Mouse (Mus musculus): ENCODE measurements around the gene Atg9a. TPM values are rescaled to one million over a fixed set of nuclear protein-coding genes. Genes with fewer than 3 reads are reported as not detected.

Atg9a gene
- total and polyA plus RNA-seq, 3 experiments, result 16.3 to 40.0 (median 34.2) TPM

DNA sequence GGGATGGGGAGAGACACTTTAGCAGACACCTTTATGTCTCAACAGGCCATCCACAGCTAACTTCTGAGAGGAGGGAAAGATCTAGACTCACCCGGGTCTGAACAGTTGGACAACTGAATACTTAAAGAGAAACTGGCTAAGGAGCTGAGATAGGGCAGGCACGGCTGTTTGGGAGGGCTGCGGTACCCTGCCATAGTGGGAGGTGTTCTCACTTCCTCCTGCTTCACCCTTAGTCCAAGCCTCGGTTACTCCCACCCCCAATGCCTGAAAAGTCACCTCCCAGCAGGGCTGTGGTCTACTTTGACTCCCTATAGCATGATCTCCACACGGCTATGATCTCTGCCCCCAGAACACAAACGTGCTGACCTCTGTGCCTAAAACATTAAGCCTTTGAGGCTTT, 31.5 kb upstream of the Atg9a start:
- H3K36me3 ChIP-seq (replicated peaks), result no peaks in the 10 kb centered on the region
- no peak for TF ChIP-seq TAL1 (conservative IDR thresholded peaks at IDR 0.05; ENCODE audit: low read depth, low read length)
- no peak for TF ChIP-seq CTCF (IDR thresholded peaks at IDR 0.05; ENCODE audit: low read depth, low read length)
- TF ChIP-seq GATA1 (IDR thresholded peaks at IDR 0.05; ENCODE audit: borderline replicate concordance, low read length), result no peak
- no peak for TF ChIP-seq GATA2 (IDR thresholded peaks at IDR 0.05; ENCODE audit: borderline replicate concordance, low read depth, low read length)
- no peak for TF ChIP-seq POLR2AphosphoS5 (IDR thresholded peaks at IDR 0.05; ENCODE audit: insufficient replicate concordance, low read depth, low read length)
- H3K4me3 ChIP-seq (ENCODE audit: low read depth, low read length), result no peak overlapping the region
- no peaks in the 10 kb centered on the region for H3K9me3 ChIP-seq (replicated peaks)
- no peak for ATAC-seq (ENCODE audit: extremely low read depth, insufficient number of reproducible peaks, low FRiP score, poor library complexity, severe bottlenecking)
- peaks cover 56% of the 10 kb centered on the region for H3K4me1 ChIP-seq (ENCODE audit: insufficient read depth, low read depth, low read length)
- peaks cover 18% of the 10 kb centered on the region for H3K27me3 ChIP-seq (ENCODE audit: insufficient read depth, low read length)
- DNase-seq (ENCODE audit: low spot score), result no peak

DNA sequence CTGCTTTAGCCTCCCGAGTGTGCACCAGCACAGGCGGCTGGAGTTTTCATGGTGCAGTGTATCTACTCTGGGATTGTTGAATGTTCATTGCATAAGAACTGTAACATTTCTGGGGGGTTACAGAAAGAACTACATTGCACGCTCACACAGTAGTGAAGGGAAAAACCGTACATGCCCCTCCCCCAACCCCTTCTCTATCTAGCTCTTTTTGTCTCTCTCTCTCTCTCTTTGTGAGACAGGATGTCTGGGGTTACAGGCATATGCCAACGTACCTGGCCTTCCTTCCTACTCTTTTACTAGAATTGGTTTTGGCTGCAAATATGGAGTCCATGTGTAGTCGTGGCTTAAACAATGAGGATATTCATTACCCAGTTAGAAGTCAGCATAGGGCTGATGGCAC, 30.9 kb upstream of the Atg9a start:
- peaks cover 1% of the 10 kb centered on the region for H3K36me3 ChIP-seq (replicated peaks)
- peaks cover 61% of the 10 kb centered on the region for H3K4me1 ChIP-seq (ENCODE audit: insufficient read depth, low read depth, low read length)
- H3K9me3 ChIP-seq (replicated peaks), result no peaks in the 10 kb centered on the region
- H3K27me3 ChIP-seq (ENCODE audit: insufficient read depth, low read length), result peaks cover 18% of the 10 kb centered on the region
- DNase-seq (ENCODE audit: low spot score), result no peak
- TF ChIP-seq GATA2 (IDR thresholded peaks at IDR 0.05; ENCODE audit: borderline replicate concordance, low read depth, low read length) (no peak), GATA1 (IDR thresholded peaks at IDR 0.05; ENCODE audit: borderline replicate concordance, low read length) (no peak)
- H3K4me3 ChIP-seq (ENCODE audit: low read depth, low read length), result no peak overlapping the region
- ATAC-seq (ENCODE audit: extremely low read depth, insufficient number of reproducible peaks, low FRiP score, poor library complexity, severe bottlenecking), result no peak

DNA sequence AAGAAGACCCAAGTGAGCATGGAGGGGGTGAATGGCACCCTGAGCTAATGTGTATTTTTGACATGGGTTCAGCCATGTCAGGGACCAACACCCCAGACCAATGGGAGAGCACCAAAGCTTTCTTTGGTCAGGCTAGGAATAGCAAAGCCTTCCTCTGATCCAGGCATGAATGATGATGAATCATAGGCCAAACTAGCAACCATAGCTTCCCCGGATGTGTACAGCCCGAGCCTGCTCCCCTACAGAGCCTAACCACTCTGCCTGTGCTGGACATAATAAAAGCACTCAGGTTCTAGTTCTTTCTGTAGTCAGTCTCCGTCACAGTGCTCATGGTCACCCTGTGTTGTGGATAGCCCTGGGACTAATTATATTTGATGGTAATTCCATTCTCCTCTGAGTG, 29.5 kb upstream of the Atg9a start:
- TF ChIP-seq CTCF (IDR thresholded peaks at IDR 0.05; ENCODE audit: low read depth, low read length) (no peak), GATA2 (IDR thresholded peaks at IDR 0.05; ENCODE audit: borderline replicate concordance, low read depth, low read length) (no peak), GATA1 (IDR thresholded peaks at IDR 0.05; ENCODE audit: borderline replicate concordance, low read length) (no peak), TAL1 (conservative IDR thresholded peaks at IDR 0.05; ENCODE audit: low read depth, low read length) (no peak), POLR2AphosphoS5 (IDR thresholded peaks at IDR 0.05; ENCODE audit: insufficient replicate concordance, low read depth, low read length) (no peak)
- H3K27me3 ChIP-seq (ENCODE audit: insufficient read depth, low read length), result peaks cover 9% of the 10 kb centered on the region; the same call in 1 of the 2 replicates
- H3K36me3 ChIP-seq (replicated peaks), result peaks cover 15% of the 10 kb centered on the region
- H3K9me3 ChIP-seq (replicated peaks), result no peaks in the 10 kb centered on the region
- no peak for DNase-seq (ENCODE audit: low spot score)
- H3K4me3 ChIP-seq (ENCODE audit: low read depth, low read length), result no peak overlapping the region
- peaks cover 69% of the 10 kb centered on the region for H3K4me1 ChIP-seq (ENCODE audit: insufficient read depth, low read depth, low read length)
- no peak for ATAC-seq (ENCODE audit: extremely low read depth, insufficient number of reproducible peaks, low FRiP score, poor library complexity, severe bottlenecking)

DNA sequence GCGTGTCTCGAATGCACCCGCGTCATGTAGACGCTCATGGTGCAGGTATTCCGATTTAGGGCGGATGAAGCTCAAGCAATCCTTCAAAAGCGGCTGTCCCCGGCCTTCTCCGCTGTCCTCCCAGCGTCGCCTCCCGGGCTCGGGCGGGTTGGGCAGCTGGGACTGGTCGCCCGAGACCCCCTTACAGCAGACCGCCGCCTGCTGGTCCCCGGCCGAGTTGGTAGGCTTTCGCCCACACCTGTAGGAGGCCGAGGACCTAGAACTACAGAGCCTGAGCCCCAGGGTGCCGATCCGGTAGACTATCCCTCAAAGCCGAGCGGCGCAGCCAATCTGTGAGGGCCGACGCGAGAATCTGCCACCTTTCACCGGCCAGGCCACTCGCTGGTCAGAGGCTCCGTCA, 27.5 kb upstream of the Atg9a start, which contains the start of gene Tuba4a:
TSS of gene Tuba4a (minus strand) at position 335 of the 400 bp plus-strand sequence.
- Histone ChIP-seq H3K4me1 (ENCODE audit: insufficient read depth, low read depth, low read length) (peaks cover 72% of the 10 kb centered on the region), H3K4me3 (ENCODE audit: low read depth, low read length) (peak within 1 kb of the TSS; percentile 76), H3K9me3 (replicated peaks) (no peaks in the 10 kb centered on the region), H3K27me3 (ENCODE audit: insufficient read depth, low read length) (peaks cover 6% of the 10 kb centered on the region; the same call in 1 of the 2 replicates), H3K36me3 (replicated peaks) (peaks cover 35% of the 10 kb centered on the region)
- ATAC-seq (ENCODE audit: extremely low read depth, insufficient number of reproducible peaks, low FRiP score, poor library complexity, severe bottlenecking), result no peak
- TF ChIP-seq TAL1 (conservative IDR thresholded peaks at IDR 0.05; ENCODE audit: low read depth, low read length) (no peak), POLR2AphosphoS5 (IDR thresholded peaks at IDR 0.05; ENCODE audit: insufficient replicate concordance, low read depth, low read length) (no peak), GATA2 (IDR thresholded peaks at IDR 0.05; ENCODE audit: borderline replicate concordance, low read depth, low read length) (no peak), CTCF (IDR thresholded peaks at IDR 0.05; ENCODE audit: low read depth, low read length) (no peak)
- no peak for DNase-seq (ENCODE audit: low spot score)

DNA sequence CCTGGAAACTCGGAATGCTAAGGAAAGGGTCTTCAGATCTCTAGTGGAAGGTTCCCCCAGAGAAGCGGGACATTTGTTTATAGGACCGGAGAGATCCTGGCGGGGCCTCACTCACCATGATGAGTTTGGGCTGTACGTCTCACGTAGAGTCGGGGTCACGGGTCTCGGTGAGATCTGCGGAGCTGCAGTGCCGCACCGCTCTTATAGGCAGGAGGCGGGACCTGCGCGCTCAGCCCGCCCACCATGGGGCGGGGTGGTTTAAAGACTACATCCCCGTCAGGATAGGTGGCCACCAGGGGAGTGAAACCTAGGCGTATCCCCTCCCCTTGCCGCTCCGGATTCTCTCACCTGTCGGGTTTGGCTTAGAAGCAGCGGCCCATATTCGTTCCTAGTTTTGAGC, 27.1 kb upstream of the Atg9a start:
- Histone ChIP-seq H3K4me1 (ENCODE audit: insufficient read depth, low read depth, low read length) (peaks cover 72% of the 10 kb centered on the region), H3K27me3 (ENCODE audit: insufficient read depth, low read length) (peaks cover 6% of the 10 kb centered on the region; the same call in 1 of the 2 replicates), H3K4me3 (ENCODE audit: low read depth, low read length) (peak overlapping the region; percentile 76), H3K9me3 (replicated peaks) (no peaks in the 10 kb centered on the region), H3K36me3 (replicated peaks) (peaks cover 40% of the 10 kb centered on the region)
- peak; percentile 72 for ATAC-seq (ENCODE audit: extremely low read depth, insufficient number of reproducible peaks, low FRiP score, poor library complexity, severe bottlenecking)
- TF ChIP-seq POLR2AphosphoS5 (IDR thresholded peaks at IDR 0.05; ENCODE audit: insufficient replicate concordance, low read depth, low read length) (peak; percentile 97), GATA1 (IDR thresholded peaks at IDR 0.05; ENCODE audit: borderline replicate concordance, low read length) (no peak)
- DNase-seq (ENCODE audit: low spot score), result peak; percentile 98

DNA sequence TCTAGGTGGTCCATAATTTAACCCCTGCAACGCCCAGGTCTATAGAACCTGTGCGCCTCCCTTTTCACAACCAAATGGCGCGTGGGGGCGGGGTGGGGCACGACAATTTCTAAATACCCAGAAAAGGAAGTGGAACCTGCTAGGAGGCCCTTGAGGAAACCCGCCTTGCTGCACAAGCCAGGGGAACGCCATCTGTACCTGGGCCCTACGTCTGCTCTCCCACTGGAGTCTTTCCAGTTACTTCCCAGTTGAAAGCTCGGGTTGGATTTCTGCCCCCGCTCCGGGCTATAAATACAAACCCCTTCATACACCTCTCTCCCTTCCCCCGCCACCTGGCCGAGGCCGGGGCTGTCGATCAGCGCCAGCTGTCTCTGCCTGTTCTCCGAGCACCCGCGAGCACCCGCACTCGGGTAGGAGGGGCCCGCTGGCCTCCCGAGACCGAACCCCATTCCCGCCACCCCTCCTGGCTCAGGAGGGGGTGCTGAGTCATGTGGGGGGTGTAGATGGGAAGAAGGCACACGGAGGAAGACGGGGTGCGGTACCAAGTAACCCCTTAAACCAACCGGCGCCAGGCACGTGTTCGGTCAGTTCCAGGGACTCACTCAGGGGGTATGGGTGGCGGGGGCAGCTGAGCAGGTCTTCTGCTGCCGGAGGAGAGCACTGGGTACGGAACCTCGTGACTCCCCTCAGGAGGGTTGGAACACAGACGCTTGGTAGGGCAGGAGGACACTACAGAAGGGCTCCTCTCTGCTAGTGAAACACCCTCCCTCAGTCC, 26.4 kb upstream of the Atg9a start:
- H3K4me1 ChIP-seq (ENCODE audit: insufficient read depth, low read depth, low read length), result peaks cover 74% of the 10 kb centered on the region
- peaks cover 46% of the 10 kb centered on the region for H3K36me3 ChIP-seq (replicated peaks)
- H3K4me3 ChIP-seq (ENCODE audit: low read depth, low read length), result peak overlapping the region; percentile 76
- H3K27me3 ChIP-seq (ENCODE audit: insufficient read depth, low read length), result peaks cover 6% of the 10 kb centered on the region; the same call in 1 of the 2 replicates
- DNase-seq (ENCODE audit: low spot score) (peak; percentile 85), ATAC-seq (ENCODE audit: extremely low read depth, insufficient number of reproducible peaks, low FRiP score, poor library complexity, severe bottlenecking) (peak; percentile 48)
- no peak for TF ChIP-seq GATA1 (IDR thresholded peaks at IDR 0.05; ENCODE audit: borderline replicate concordance, low read length)
- no peak for TF ChIP-seq GATA2 (IDR thresholded peaks at IDR 0.05; ENCODE audit: borderline replicate concordance, low read depth, low read length)
- TF ChIP-seq CTCF (IDR thresholded peaks at IDR 0.05; ENCODE audit: low read depth, low read length), result no peak
- TF ChIP-seq TAL1 (conservative IDR thresholded peaks at IDR 0.05; ENCODE audit: low read depth, low read length), result no peak
- no peak for TF ChIP-seq POLR2AphosphoS5 (IDR thresholded peaks at IDR 0.05; ENCODE audit: insufficient replicate concordance, low read depth, low read length)
- H3K9me3 ChIP-seq (replicated peaks), result no peaks in the 10 kb centered on the region
